ENCODE assay signal across 19 mouse cellular contexts in the genomic region with DNA sequence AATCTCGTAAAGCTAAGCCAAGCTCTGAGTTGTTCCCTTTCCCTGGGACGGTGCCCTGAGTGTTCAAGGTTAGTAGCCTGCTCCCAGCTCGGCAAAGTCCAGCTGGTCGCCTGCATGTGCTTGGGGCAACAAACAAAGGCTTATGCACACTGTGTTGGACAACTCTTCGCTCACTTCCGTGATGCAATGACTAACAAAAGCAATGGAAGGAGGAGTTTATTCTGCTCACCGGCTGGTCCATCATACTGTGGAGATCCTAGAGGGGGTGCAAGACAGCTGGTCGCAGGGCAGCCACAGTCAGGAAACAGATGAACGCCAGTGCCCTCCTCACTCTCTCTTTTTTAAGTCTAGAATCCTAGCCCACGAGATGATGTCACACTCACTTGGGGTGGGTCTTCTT. TPM values are rescaled to one million over a fixed set of nuclear protein-coding genes. Genes with fewer than 3 reads are reported as not detected.
DNase-seq lines count a peak whose midpoint lies in the region; ATAC-seq and TF ChIP-seq lines count a peak whose summit lies in the region.
"Had no signal": no experiment of that assay in that cellular context is flagged by ENCODE, and none has a peak within 500 bp of the region (broad histone marks: within the 10 kb centered on the region; RNA-seq: fewer than 3 reads in every experiment).

No protein-coding gene starts in this region.

- no peak for TF ChIP-seq CTCF in intestine, postnatal 0 days (IDR thresholded peaks at IDR 0.05; ENCODE audit: low read depth)

- H3K4me3 ChIP-seq in embryonic facial prominence, embryonic 13.5 days = no peak overlapping the region
- H3K4me3 ChIP-seq in embryonic facial prominence, embryonic 10.5 days = no peak overlapping the region
- no peak overlapping the region for H3K4me3 ChIP-seq in limb, embryonic 13.5 days
- no peak overlapping the region for H3K4me3 ChIP-seq in limb, embryonic 10.5 days
- no peak overlapping the region for H3K4me3 ChIP-seq in limb, embryonic 15.5 days
- no peak overlapping the region for H3K4me3 ChIP-seq in intestine, postnatal 0 days (ENCODE audit: low read depth, low read length)
- H3K4me3 ChIP-seq: embryonic facial prominence, embryonic 15.5 days; forebrain, embryonic 12.5 days had no signal

- H3K9me3 ChIP-seq in embryonic facial prominence, embryonic 13.5 days = no peaks in the 10 kb centered on the region
- no peaks in the 10 kb centered on the region for H3K9me3 ChIP-seq in embryonic facial prominence, embryonic 10.5 days
- H3K9me3 ChIP-seq in limb, embryonic 13.5 days = no peaks in the 10 kb centered on the region
- H3K9me3 ChIP-seq in limb, embryonic 10.5 days (replicated peaks) = no peaks in the 10 kb centered on the region
- H3K9me3 ChIP-seq in limb, embryonic 15.5 days = no peaks in the 10 kb centered on the region
- H3K9me3 ChIP-seq in intestine, postnatal 0 days (ENCODE audit: control insufficient read depth) = no peaks in the 10 kb centered on the region
- H3K9me3 ChIP-seq: embryonic facial prominence, embryonic 15.5 days; forebrain, embryonic 12.5 days had no signal

- peaks cover 23% of the 10 kb centered on the region for H3K4me1 ChIP-seq in embryonic facial prominence, embryonic 13.5 days
- H3K4me1 ChIP-seq in embryonic facial prominence, embryonic 10.5 days = peaks cover 33% of the 10 kb centered on the region
- H3K4me1 ChIP-seq in limb, embryonic 13.5 days = peaks cover 24% of the 10 kb centered on the region
- peaks cover 31% of the 10 kb centered on the region for H3K4me1 ChIP-seq in limb, embryonic 10.5 days
- H3K4me1 ChIP-seq in limb, embryonic 15.5 days = peaks cover 24% of the 10 kb centered on the region
- H3K4me1 ChIP-seq in intestine, postnatal 0 days (replicated peaks; ENCODE audit: control insufficient read depth, insufficient read depth, low read length) = no peaks in the 10 kb centered on the region

- 0 out of 2 replicates have a peak overlapping the region, but pooled peaks have one; percentile 11 for H3K9ac ChIP-seq in embryonic facial prominence, embryonic 13.5 days
- H3K9ac ChIP-seq in limb, embryonic 13.5 days = no peak overlapping the region
- H3K9ac ChIP-seq in limb, embryonic 15.5 days = no peak overlapping the region
- no peak overlapping the region for H3K9ac ChIP-seq in intestine, postnatal 0 days (ENCODE audit: low read depth, low read length)
- H3K9ac ChIP-seq: embryonic facial prominence, embryonic 15.5 days; forebrain, embryonic 12.5 days; liver, embryonic 14.5 days had no signal

- WGBS in embryonic facial prominence, embryonic 13.5 days = 49% methylated on average over 10 of the region's 10 CpGs
- WGBS in embryonic facial prominence, embryonic 10.5 days = 58% methylated on average over 10 of the region's 10 CpGs
- 52% methylated on average over 10 of the region's 10 CpGs for WGBS in limb, embryonic 13.5 days
- WGBS in limb, embryonic 10.5 days = 70% methylated on average over 10 of the region's 10 CpGs
- 44% methylated on average over 10 of the region's 10 CpGs for WGBS in limb, embryonic 15.5 days
- WGBS in intestine, postnatal 0 days = 53% methylated on average over 10 of the region's 10 CpGs

- no peak for DNase-seq in embryonic facial prominence, embryonic 10.5 days (ENCODE audit: low spot score)
- DNase-seq in limb, embryonic 10.5 days (ENCODE audit: low spot score) = no peak
- peak; percentile 74 for DNase-seq in R1 (ENCODE audit: low read depth, low spot score)
- DNase-seq in right cerebral cortex, postnatal 14 days = no peak
- DNase-seq: cerebellum, adult 8-10 months; gastrocnemius, postnatal 25 days; kidney, adult 9 months; kidney, postnatal 36 days; layer of hippocampus, adult 9-11 months; thymus, postnatal 25 days had no signal

- no peaks in the 10 kb centered on the region for H3K36me3 ChIP-seq in embryonic facial prominence, embryonic 13.5 days
- H3K36me3 ChIP-seq in embryonic facial prominence, embryonic 10.5 days (replicated peaks) = no peaks in the 10 kb centered on the region
- H3K36me3 ChIP-seq in limb, embryonic 13.5 days = no peaks in the 10 kb centered on the region
- no peaks in the 10 kb centered on the region for H3K36me3 ChIP-seq in limb, embryonic 10.5 days
- H3K36me3 ChIP-seq in limb, embryonic 15.5 days = no peaks in the 10 kb centered on the region
- no peaks in the 10 kb centered on the region for H3K36me3 ChIP-seq in intestine, postnatal 0 days (ENCODE audit: control insufficient read depth, insufficient read depth)
- H3K36me3 ChIP-seq: embryonic facial prominence, embryonic 15.5 days; forebrain, embryonic 12.5 days had no signal

- no peak for ATAC-seq in embryonic facial prominence, embryonic 13.5 days (ENCODE audit: insufficient number of reproducible peaks, insufficient read depth, low FRiP score, low TSS enrichment, low read depth)
- ATAC-seq in limb, embryonic 13.5 days (ENCODE audit: low FRiP score, low read depth) = peak; percentile 52; the same call in 1 of the 2 replicates
- no peak for ATAC-seq in limb, embryonic 15.5 days (ENCODE audit: insufficient number of reproducible peaks, low FRiP score, low TSS enrichment, low read depth)
- ATAC-seq in intestine, postnatal 0 days = no peak
- ATAC-seq: lung, postnatal 0 days had no signal

- H3K27ac ChIP-seq in embryonic facial prominence, embryonic 13.5 days = no peak overlapping the region
- no peak overlapping the region for H3K27ac ChIP-seq in embryonic facial prominence, embryonic 10.5 days (replicated peaks)
- no peak overlapping the region; the same call in 1 of the 2 replicates for H3K27ac ChIP-seq in limb, embryonic 13.5 days
- no peak overlapping the region for H3K27ac ChIP-seq in limb, embryonic 10.5 days
- peak overlapping the region; percentile 23 for H3K27ac ChIP-seq in limb, embryonic 15.5 days
- no peak overlapping the region for H3K27ac ChIP-seq in intestine, postnatal 0 days (ENCODE audit: low read depth, low read length)
- H3K27ac ChIP-seq: embryonic facial prominence, embryonic 15.5 days; liver, embryonic 14.5 days had no signal

- no peak overlapping the region for H3K4me2 ChIP-seq in embryonic facial prominence, embryonic 13.5 days
- H3K4me2 ChIP-seq in limb, embryonic 13.5 days (replicated peaks) = no peak overlapping the region
- H3K4me2 ChIP-seq in limb, embryonic 15.5 days = no peak overlapping the region
- H3K4me2 ChIP-seq in intestine, postnatal 0 days (replicated peaks; ENCODE audit: low read depth) = no peak overlapping the region
- H3K4me2 ChIP-seq: embryonic facial prominence, embryonic 15.5 days had no signal

- no peaks in the 10 kb centered on the region for H3K27me3 ChIP-seq in embryonic facial prominence, embryonic 13.5 days
- H3K27me3 ChIP-seq in embryonic facial prominence, embryonic 10.5 days (replicated peaks; ENCODE audit: low read depth, poor library complexity, severe bottlenecking) = no peaks in the 10 kb centered on the region
- H3K27me3 ChIP-seq in limb, embryonic 13.5 days = no peaks in the 10 kb centered on the region
- H3K27me3 ChIP-seq in limb, embryonic 10.5 days (ENCODE audit: low read depth, poor library complexity, severe bottlenecking) = no peaks in the 10 kb centered on the region
- no peaks in the 10 kb centered on the region for H3K27me3 ChIP-seq in limb, embryonic 15.5 days
- no peaks in the 10 kb centered on the region for H3K27me3 ChIP-seq in intestine, postnatal 0 days (replicated peaks; ENCODE audit: control insufficient read depth, insufficient read depth, low read length)
- H3K27me3 ChIP-seq: embryonic facial prominence, embryonic 15.5 days; forebrain, embryonic 12.5 days had no signal

RNA-seq across cellular contexts. Expression of a gene that starts 29.2 kb away (rescaled TPM):
- 328 and 339 TPM in 2 replicates for polyA plus RNA-seq in embryonic facial prominence, embryonic 13.5 days (2015; fragmentation: Nextera tagmentation; extraction: Ambion mirVana)
- polyA plus RNA-seq in embryonic facial prominence, embryonic 10.5 days (2016; fragmentation: Nextera tagmentation; extraction: Ambion mirVana) = 384 and 402 TPM in 2 replicates
- 299 and 324 TPM in 2 replicates for polyA plus RNA-seq in limb, embryonic 13.5 days (2015; fragmentation: Nextera tagmentation; extraction: Ambion mirVana)
- 393 and 424 TPM in 2 replicates for polyA plus RNA-seq in limb, embryonic 10.5 days (2016; fragmentation: Nextera tagmentation; extraction: Ambion mirVana)
- 220 and 247 TPM in 2 replicates for polyA plus RNA-seq in limb, embryonic 15.5 days (2015; fragmentation: Nextera tagmentation; extraction: Ambion mirVana)
- polyA plus RNA-seq in intestine, postnatal 0 days (2015; fragmentation: Nextera tagmentation; extraction: Ambion mirVana) = 109 and 119 TPM in 2 replicates

RNA-seq across cellular contexts. Expression of a gene that starts 35.7 kb away (rescaled TPM):
- polyA plus RNA-seq in embryonic facial prominence, embryonic 13.5 days (2015; fragmentation: Nextera tagmentation; extraction: Ambion mirVana) = 36.1 and 38.3 TPM in 2 replicates
- 25.2 and 25.9 TPM in 2 replicates for polyA plus RNA-seq in embryonic facial prominence, embryonic 10.5 days (2016; fragmentation: Nextera tagmentation; extraction: Ambion mirVana)
- polyA plus RNA-seq in limb, embryonic 13.5 days (2015; fragmentation: Nextera tagmentation; extraction: Ambion mirVana) = 31.6 and 33.4 TPM in 2 replicates
- polyA plus RNA-seq in limb, embryonic 10.5 days (2016; fragmentation: Nextera tagmentation; extraction: Ambion mirVana) = 25.4 and 27.8 TPM in 2 replicates
- 27.7 and 29.5 TPM in 2 replicates for polyA plus RNA-seq in limb, embryonic 15.5 days (2015; fragmentation: Nextera tagmentation; extraction: Ambion mirVana)
- 20.2 and 26.1 TPM in 2 replicates for polyA plus RNA-seq in intestine, postnatal 0 days (2015; fragmentation: Nextera tagmentation; extraction: Ambion mirVana)

RNA-seq across cellular contexts. Expression of a gene that starts 46.6 kb away (rescaled TPM):
- 2.3 and 3.1 TPM in 2 replicates for polyA plus RNA-seq in embryonic facial prominence, embryonic 13.5 days (2015; fragmentation: Nextera tagmentation; extraction: Ambion mirVana)
- polyA plus RNA-seq in embryonic facial prominence, embryonic 10.5 days (2016; fragmentation: Nextera tagmentation; extraction: Ambion mirVana) = 0.92 and 0.94 TPM in 2 replicates
- 0.69 and 0.73 TPM in 2 replicates for polyA plus RNA-seq in limb, embryonic 13.5 days (2015; fragmentation: Nextera tagmentation; extraction: Ambion mirVana)
- polyA plus RNA-seq in limb, embryonic 10.5 days (2016; fragmentation: Nextera tagmentation; extraction: Ambion mirVana) = 0.11 and 0.14 TPM in 2 replicates
- 0.45 and 0.90 TPM in 2 replicates for polyA plus RNA-seq in limb, embryonic 15.5 days (2015; fragmentation: Nextera tagmentation; extraction: Ambion mirVana)
- 0.17 TPM in 2 replicates for polyA plus RNA-seq in intestine, postnatal 0 days (2015; fragmentation: Nextera tagmentation; extraction: Ambion mirVana)
- polyA plus RNA-seq: heart, embryonic 14.5 days had no signal
